Mouse (Mus musculus): Measurements from ENCODE around the gene Cavin4. TPM values are rescaled to one million over a fixed set of nuclear protein-coding genes. Genes with fewer than 3 reads are reported as not detected.
"Not testable (repeated sequence)": the region's sequence is repeated elsewhere in the genome, so short reads cannot be mapped to it uniquely, and the experiment has no call there.

Gene Cavin4
- total RNA-seq, 2 experiments from 2014 or later = 105 to 112 TPM

- DNase-seq (ENCODE audit: low spot score) = no peak
- intact Hi-C loops (cut with DNase I) = no loop called here
Observed at GRCm38 (mm10) chr4:48664021-48664420, 707 bp downstream of the Cavin4 start.

GRCm38 (mm10) chr4:48667279-48667678 lies 4.0 kb downstream of the Cavin4 start:
- intact Hi-C loops (cut with DNase I) = loop anchor here (5.0 kb wide), 2 partner anchors 80 to 125 kb away; partner anchors contain the start of gene Tmeff1
- DNase-seq (ENCODE audit: low spot score) = no peak

- intact Hi-C loops (cut with DNase I) = no loop called here
- no peak for DNase-seq (ENCODE audit: low spot score)
Observed at GRCm38 (mm10) chr4:48672915-48673314, 9.6 kb downstream of the Cavin4 start.

GRCm38 (mm10) chr4:48674412-48674811 lies 11.1 kb downstream of the Cavin4 start:
- DNase-seq (ENCODE audit: low spot score) = no peak
- intact Hi-C loops (cut with DNase I) = no loop called here

GRCm38 (mm10) chr4:48676570-48677185 lies 13.4 kb downstream of the Cavin4 start:
- DNase-seq (ENCODE audit: low spot score) = no peak
- intact Hi-C loops (cut with DNase I) = no loop called here

- DNase-seq (ENCODE audit: low spot score) = no peak
- intact Hi-C loops (cut with DNase I) = no loop called here
Observed at GRCm38 (mm10) chr4:48677276-48677675, 14.0 kb downstream of the Cavin4 start.

GRCm38 (mm10) chr4:48677812-48678211 lies 14.5 kb downstream of the Cavin4 start:
- intact Hi-C loops (cut with DNase I) = no loop called here
- DNase-seq (ENCODE audit: low spot score) = no peak

- intact Hi-C loops (cut with DNase I) = no loop called here
- no peak for DNase-seq (ENCODE audit: low spot score)
Observed at GRCm38 (mm10) chr4:48678793-48679192, 15.5 kb downstream of the Cavin4 start.

GRCm38 (mm10) chr4:48679728-48680127 lies 16.4 kb downstream of the Cavin4 start:
- DNase-seq (ENCODE audit: low spot score) = not testable (repeated sequence)
- intact Hi-C loops (cut with DNase I) = loop anchor here (2.0 to 5.0 kb wide), 2 partner anchors 92 to 199 kb away; partner anchors contain the start of gene Tmeff1

GRCm38 (mm10) chr4:48680214-48680613 lies 16.9 kb downstream of the Cavin4 start:
- no peak for DNase-seq (ENCODE audit: low spot score)

GRCm38 (mm10) chr4:48680648-48681343 lies 17.5 kb downstream of the Cavin4 start:
- DNase-seq (ENCODE audit: low spot score) = no peak
- intact Hi-C loops (cut with DNase I) = loop anchor here (2.0 to 5.0 kb wide), 2 partner anchors 93 to 200 kb away; partner anchors contain the start of gene Tmeff1

More at GRCm38 (mm10) chr4:48680214-48680613, 16.9 kb downstream of the Cavin4 start:
- intact Hi-C loops (cut with DNase I) = loop anchor here (2.0 to 5.0 kb wide), 2 partner anchors 93 to 199 kb away; partner anchors contain the start of gene Tmeff1

- no peak for DNase-seq (ENCODE audit: low spot score)
- intact Hi-C loops (cut with DNase I) = loop anchor here (5.0 kb wide), 1 partner anchor 96 kb away; the partner anchor contains the start of gene Tmeff1
Observed at GRCm38 (mm10) chr4:48683126-48683525, 19.8 kb downstream of the Cavin4 start.

GRCm38 (mm10) chr4:48683633-48684209 lies 20.4 kb downstream of the Cavin4 start:
- not testable (repeated sequence) for DNase-seq (ENCODE audit: low spot score)
- intact Hi-C loops (cut with DNase I) = loop anchor here (5.0 kb wide), 1 partner anchor 96 kb away; the partner anchor contains the start of gene Tmeff1

GRCm38 (mm10) chr4:48684593-48685187 lies 21.4 kb downstream of the Cavin4 start:
- DNase-seq (ENCODE audit: low spot score) = no peak
- intact Hi-C loops (cut with DNase I) = loop anchor here (5.0 kb wide), 1 partner anchor 97 kb away; the partner anchor contains the start of gene Tmeff1

GRCm38 (mm10) chr4:48688148-48688547 lies 24.8 kb downstream of the Cavin4 start:
- no peak for DNase-seq (ENCODE audit: low spot score)
- intact Hi-C loops (cut with DNase I) = no loop called here

- DNase-seq (ENCODE audit: low spot score) = no peak
- intact Hi-C loops (cut with DNase I) = loop anchor here (5.0 to 10.0 kb wide), 2 partner anchors 82 to 634 kb away; no protein-coding TSS in a partner anchor
Observed at GRCm38 (mm10) chr4:48690640-48691039, 27.3 kb downstream of the Cavin4 start.

GRCm38 (mm10) chr4:48691793-48692437 lies 28.6 kb downstream of the Cavin4 start:
- intact Hi-C loops (cut with DNase I) = loop anchor here (5.0 to 10.0 kb wide), 2 partner anchors 80 to 633 kb away; no protein-coding TSS in a partner anchor
- no peak for DNase-seq (ENCODE audit: low spot score)

GRCm38 (mm10) chr4:48692736-48693292 lies 29.5 kb downstream of the Cavin4 start:
- DNase-seq (ENCODE audit: low spot score) = no peak
- intact Hi-C loops (cut with DNase I) = loop anchor here (5.0 to 10.0 kb wide), 2 partner anchors 79 to 632 kb away; no protein-coding TSS in a partner anchor

GRCm38 (mm10) chr4:48696706-48697105 lies 33.4 kb downstream of the Cavin4 start:
- intact Hi-C loops (cut with DNase I) = loop anchor here (10.0 kb wide), 1 partner anchor 628 kb away; no protein-coding TSS in a partner anchor
- no peak for DNase-seq (ENCODE audit: low spot score)
